Mouse (Mus musculus): ENCODE measurements around the gene Terf2.

DNA sequence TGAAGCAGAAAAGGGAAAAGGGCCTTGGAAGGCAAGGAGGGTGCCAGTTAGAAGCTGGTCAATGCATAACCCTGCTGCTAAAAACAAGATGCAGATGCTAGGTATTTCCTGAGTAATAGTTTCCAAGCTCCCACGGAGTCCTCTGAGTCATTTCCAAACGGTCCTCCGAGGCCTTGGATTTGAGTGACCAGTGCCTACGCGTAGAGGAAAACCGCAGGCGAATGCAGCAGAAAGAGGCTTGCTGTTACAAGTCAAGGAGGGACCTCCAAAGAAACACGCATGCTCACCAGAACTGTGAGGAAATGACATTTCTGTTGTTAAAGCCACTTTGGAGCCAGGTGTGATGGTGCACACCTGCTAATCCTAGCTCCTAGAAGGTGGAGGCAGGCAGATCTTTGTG, 72.9 kb downstream of the Terf2 start:
- TF ChIP-seq TAL1 (IDR thresholded peaks at IDR 0.05; ENCODE audit: low read length) (no peak), GATA1 (IDR thresholded peaks at IDR 0.05; ENCODE audit: low read length) (no peak)

All from erythroblast, embryonic 14.5 days (primary cell).